Mouse (Mus musculus) mesoderm, embryonic 11.5 days (tissue): Measurements from ENCODE around the gene Pitpnm2.

Experiments
- DNase-seq: peaks from one replicate; pipeline ENCODE4 v3.0.0-alpha.2; 2012; ENCODE audit warnings: low read depth, low spot score

The Pitpnm2 gene

GRCm38 (mm10) chr5:124093852-124094604, 155.5 kb downstream of the Pitpnm2 start:
- DNase-seq, result no peak

GRCm38 (mm10) chr5:124093120-124093794, 156.3 kb downstream of the Pitpnm2 start:
- DNase-seq, result no peak

DNA sequence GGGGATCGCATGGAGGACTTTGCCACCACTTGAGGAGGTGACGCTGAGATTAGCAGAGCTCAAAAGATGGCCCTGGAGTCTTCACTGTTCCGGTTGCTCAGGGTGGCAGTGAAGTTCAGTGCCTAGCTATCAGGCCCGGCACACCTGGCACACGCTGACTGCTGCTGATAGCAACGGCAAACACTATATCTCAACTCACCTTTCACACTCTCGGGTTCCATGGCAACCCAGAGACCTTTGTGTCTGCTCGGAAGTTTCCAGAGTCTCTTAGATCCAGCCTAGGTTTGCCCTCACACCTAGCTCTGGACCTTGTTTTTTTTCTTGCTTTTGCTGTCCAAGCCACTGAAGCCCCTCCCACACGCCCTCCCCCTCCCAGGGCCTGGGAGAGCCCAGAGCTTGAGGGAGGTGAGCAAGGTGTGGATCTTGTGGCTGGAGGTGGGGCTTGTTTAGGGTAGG, 157.6 kb downstream of the Pitpnm2 start:
- DNase-seq, result no peak

DNA sequence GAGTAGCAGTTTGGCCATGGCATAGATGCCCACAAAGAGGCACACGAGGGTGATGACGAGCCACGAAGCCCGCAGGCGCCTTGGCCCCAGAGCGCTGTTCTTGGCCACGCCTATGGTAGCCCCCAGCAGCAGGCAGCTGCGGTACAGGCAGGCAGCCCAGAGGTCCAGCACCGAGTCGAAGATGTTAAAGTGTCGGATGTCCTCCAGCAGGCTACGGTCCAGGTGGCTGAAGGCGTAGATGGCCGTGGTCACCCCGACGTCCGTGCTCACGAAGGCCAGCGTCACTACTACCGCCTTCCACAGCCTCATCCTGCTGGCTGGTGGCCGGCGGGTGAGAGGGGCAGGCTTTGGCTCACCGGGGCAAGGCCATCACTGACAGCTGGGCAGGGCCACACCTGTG, 159.7 kb downstream of the Pitpnm2 start:
- no peak for DNase-seq

GRCm38 (mm10) chr5:124086876-124087275, 162.7 kb downstream of the Pitpnm2 start:
- no peak for DNase-seq

DNA sequence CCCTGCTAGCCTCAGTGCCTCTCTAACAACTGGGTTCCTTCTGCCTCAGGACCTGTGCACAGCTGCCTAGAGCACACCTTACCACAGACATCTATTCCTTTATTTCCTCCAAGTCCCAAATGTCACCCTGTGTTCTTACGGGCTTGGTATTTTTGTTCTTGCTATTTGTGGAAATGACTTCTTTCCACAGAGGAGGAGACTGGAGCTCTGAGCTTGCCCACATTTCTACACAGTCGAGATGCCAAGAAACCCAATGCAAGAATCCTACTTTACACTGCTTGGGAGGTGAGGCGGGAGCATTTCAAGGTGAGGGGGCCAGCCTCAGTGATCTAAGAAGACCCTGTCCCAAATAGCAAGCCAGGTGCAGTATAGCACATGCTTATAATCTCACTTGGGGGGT, 164.0 kb downstream of the Pitpnm2 start:
- no peak for DNase-seq

GRCm38 (mm10) chr5:124084588-124085173, 164.9 kb downstream of the Pitpnm2 start:
- peak; percentile 87 for DNase-seq

DNA sequence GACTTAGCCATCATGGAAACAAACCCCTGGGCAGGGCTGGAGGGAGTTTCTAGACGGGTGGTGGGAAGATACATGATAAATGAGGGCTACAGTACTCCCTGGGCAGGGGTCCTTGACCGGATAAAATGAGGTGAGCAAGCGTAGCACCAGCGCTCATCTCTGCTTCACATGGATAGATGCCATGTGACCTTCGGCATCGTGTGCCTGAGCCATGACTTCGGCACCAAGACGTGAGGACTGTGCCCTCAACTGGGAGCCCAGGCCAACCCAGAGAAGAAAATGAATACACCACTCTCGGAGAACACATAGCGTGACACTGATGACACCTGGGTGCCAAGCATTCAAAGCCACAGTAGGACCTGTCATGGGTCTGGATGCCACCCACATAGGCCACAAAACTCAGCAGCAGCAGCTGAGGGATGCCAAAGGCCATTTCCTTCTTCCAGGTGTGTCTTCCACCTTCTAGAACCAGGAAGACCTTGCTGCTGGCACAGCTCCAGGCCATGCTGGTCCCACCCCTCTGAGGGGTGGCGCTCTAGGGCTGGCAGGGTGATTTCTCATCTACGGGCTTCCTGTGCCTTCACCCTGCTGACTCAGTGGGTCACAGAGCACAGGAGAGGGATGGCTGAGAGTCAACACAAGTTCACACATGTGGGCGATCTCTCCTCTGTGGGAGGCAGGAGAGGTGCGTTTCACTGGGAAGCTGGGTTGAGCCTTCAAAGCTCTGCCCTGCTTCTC, 165.5 kb downstream of the Pitpnm2 start:
- DNase-seq, result no peak

- DNase-seq, result no peak
Measured at GRCm38 (mm10) chr5:124082941-124083688, 166.4 kb downstream of the Pitpnm2 start.

DNA sequence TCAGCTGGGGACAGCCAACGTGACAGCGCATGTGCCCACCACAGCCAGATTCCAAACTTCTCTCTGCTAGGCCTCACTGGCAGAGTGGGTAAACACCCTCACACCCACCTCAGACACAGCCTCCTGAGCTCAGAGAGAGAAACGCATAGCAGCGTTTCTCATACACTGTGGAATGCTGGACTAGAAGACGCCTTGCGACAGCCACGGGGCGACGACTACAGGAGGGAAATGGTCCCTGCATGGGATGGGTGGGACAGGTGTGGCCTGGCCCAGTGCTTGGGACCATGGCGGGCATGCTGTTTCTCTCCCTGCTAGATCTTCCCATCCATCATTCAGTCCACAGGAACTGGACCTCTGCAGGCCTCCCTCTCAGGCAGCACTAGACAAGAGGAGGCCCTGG, 167.1 kb downstream of the Pitpnm2 start:
- no peak for DNase-seq

DNA sequence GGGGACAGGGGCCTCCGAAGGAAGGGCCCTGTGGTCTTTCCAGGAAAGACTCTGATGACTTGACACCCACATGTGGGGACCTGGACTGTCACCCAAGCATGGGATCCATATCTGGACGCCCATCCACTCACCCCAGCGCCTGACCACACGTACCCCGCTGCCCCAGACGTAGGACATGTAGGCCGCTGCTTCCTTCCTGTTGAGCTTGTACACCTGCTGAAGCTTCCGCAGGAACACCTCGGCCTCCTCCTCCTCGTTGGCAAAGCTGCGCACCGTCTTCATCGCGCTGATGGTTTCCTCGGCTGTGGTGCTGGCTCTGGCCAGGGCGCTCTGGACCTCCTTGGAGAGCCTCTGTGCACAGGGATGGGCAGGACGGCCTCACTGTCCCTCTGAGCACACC, 169.7 kb downstream of the Pitpnm2 start:
- DNase-seq, result no peak

GRCm38 (mm10) chr5:124078794-124079416, 170.7 kb downstream of the Pitpnm2 start:
- DNase-seq, result no peak

- no peak for DNase-seq
Measured at GRCm38 (mm10) chr5:124077856-124078460, 171.6 kb downstream of the Pitpnm2 start.

- no peak for DNase-seq
Measured at GRCm38 (mm10) chr5:124077241-124077640, 172.3 kb downstream of the Pitpnm2 start.

DNA sequence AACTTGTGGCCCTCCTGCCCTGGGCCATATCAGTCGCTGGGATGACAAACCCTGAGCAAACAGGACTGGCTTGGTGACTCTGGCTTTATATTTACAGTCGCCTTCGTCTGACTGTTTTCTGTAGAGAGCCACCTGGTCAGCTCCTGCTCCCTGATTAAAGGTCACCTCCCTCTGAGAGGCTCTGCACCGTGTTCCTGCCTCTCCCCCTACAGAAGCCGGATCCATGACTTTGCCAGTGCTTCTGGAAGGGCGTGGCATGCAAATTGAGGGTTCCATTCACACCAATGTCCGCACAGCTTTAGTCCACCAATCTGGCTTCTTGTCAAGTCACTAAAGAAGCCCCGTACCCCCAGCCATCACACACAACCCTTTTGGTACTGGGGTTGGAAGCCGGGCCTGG, 173.0 kb downstream of the Pitpnm2 start:
- no peak for DNase-seq

- DNase-seq, result no peak
Measured at GRCm38 (mm10) chr5:124075716-124076115, 173.8 kb downstream of the Pitpnm2 start.

DNA sequence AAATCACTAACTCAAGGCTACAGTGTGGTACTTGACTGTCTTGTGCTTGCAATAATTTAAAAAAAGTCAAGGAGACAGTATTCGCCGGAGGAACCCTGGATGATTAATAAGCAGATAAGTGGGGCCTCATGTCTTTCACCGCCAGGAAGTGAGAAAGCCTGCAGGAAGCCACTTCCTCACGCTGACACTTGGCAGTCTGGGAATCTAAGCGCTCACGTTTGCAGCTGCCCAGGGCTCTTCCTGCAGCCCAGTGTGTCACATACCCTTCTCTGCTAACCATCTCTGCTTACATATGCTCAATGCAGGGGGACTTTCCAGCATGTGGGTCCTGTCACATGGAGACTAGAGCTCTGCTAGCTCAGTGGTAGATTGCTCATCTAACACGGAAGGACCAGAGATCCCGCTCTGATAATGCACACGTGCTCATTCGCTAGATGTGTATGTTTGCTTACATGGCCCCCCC, 174.7 kb downstream of the Pitpnm2 start:
- DNase-seq, result peak; percentile 68

- DNase-seq, result peak; percentile 43
Measured at GRCm38 (mm10) chr5:124073682-124074081, 175.9 kb downstream of the Pitpnm2 start.

GRCm38 (mm10) chr5:124069657-124070056, 179.9 kb downstream of the Pitpnm2 start:
- no peak for DNase-seq
